ENCODE assay signal across 33 mouse cellular contexts in the genomic region with DNA sequence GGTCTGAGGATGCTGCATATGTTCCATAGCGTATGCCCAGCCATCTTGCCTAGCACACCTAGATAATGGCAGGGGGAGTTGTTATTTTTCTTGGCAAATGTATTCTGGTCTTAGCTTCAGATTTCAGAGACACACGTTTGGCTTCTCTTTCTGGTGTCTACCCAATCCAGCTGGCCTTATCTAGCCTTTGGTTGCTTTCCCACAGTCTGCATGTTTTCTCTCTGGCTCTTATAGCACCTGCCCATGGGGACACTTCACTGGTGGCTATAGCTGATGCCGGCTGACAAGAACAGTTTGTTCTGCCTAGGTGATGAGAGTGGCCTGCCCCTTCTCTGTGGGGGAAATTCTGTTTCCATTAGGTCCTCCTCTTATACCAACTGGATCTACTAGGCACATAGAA.
"Had no signal": no experiment of that assay in that cellular context is flagged by ENCODE, and none has a peak within 500 bp of the region (broad histone marks: within the 10 kb centered on the region; RNA-seq: fewer than 3 reads in every experiment).

No protein-coding gene starts in this region.

- H3K9me3 ChIP-seq: heart, embryonic 15.5 days; hindbrain, embryonic 12.5 days; hindbrain, embryonic 15.5 days; intestine, embryonic 15.5 days had no signal

- H3K4me3 ChIP-seq: heart, embryonic 12.5 days; heart, embryonic 13.5 days; heart, embryonic 15.5 days; hindbrain, embryonic 10.5 days; hindbrain, embryonic 12.5 days; hindbrain, embryonic 13.5 days; hindbrain, embryonic 15.5 days; intestine, embryonic 15.5 days; layer of hippocampus, adult 2 months; left cerebral cortex, adult 2 months had no signal

- H3K4me2 ChIP-seq: heart, embryonic 12.5 days; heart, embryonic 13.5 days; heart, embryonic 15.5 days; hindbrain, embryonic 12.5 days; hindbrain, embryonic 13.5 days; hindbrain, embryonic 14.5 days; hindbrain, embryonic 15.5 days; intestine, embryonic 15.5 days had no signal

- H3K27ac ChIP-seq: heart, embryonic 13.5 days; heart, embryonic 15.5 days; hindbrain, embryonic 10.5 days; hindbrain, embryonic 12.5 days; hindbrain, embryonic 13.5 days; hindbrain, embryonic 14.5 days; hindbrain, embryonic 15.5 days; hindbrain, postnatal 0 days; intestine, embryonic 15.5 days; kidney, postnatal 0 days; layer of hippocampus, adult 2 months; left cerebral cortex, adult 2 months had no signal

- DNase-seq: heart, postnatal 10 days; heart, postnatal 14 days; heart, postnatal 36 days; heart, postnatal 4 days; kidney, adult 11 months; kidney, adult 18-20 months; kidney, adult 2 months; kidney, adult 8-10 months; kidney, adult 9 months; kidney, postnatal 10 days; kidney, postnatal 14 days; kidney, postnatal 25 days; kidney, postnatal 36 days; kidney, postnatal 4 days; layer of hippocampus, adult 9-11 months; layer of hippocampus, postnatal 36 days had no signal

- H3K27me3 ChIP-seq: heart, embryonic 12.5 days; heart, embryonic 13.5 days; heart, embryonic 15.5 days; hindbrain, embryonic 12.5 days; hindbrain, embryonic 13.5 days; hindbrain, embryonic 15.5 days; intestine, embryonic 15.5 days had no signal

- ATAC-seq: hindbrain, embryonic 16.5 days; hindbrain, postnatal 0 days; inflammation-experienced regulatory T-cells, adult 6 months; intestine, embryonic 15.5 days; intestine, embryonic 16.5 days; intestine, postnatal 0 days had no signal

- H3K36me3 ChIP-seq: heart, embryonic 12.5 days; heart, embryonic 13.5 days; heart, embryonic 15.5 days; hindbrain, embryonic 10.5 days; hindbrain, embryonic 12.5 days; hindbrain, embryonic 13.5 days; hindbrain, embryonic 15.5 days; intestine, embryonic 15.5 days had no signal

- H3K4me1 ChIP-seq: heart, embryonic 12.5 days; heart, embryonic 13.5 days; heart, embryonic 15.5 days; hindbrain, embryonic 10.5 days; hindbrain, embryonic 12.5 days; hindbrain, embryonic 13.5 days; hindbrain, embryonic 15.5 days; intestine, embryonic 15.5 days had no signal

- H3K9ac ChIP-seq: heart, embryonic 12.5 days; heart, embryonic 13.5 days; heart, embryonic 15.5 days; hindbrain, embryonic 12.5 days; hindbrain, embryonic 13.5 days; hindbrain, embryonic 14.5 days; hindbrain, embryonic 15.5 days; intestine, embryonic 15.5 days had no signal
